Mouse (Mus musculus) cerebral cortex, adult 2 months (tissue): ENCODE measurements around the gene Ctsd.

Experiments
- WGBS: fragments of 180-500 bp; shearing (Covaris S2); methylation state at CpG from one replicate; pipeline ENCODE4 v1.1.7; 2018; 5-methylcytosine and 5-hydroxymethylcytosine counted together

Ctsd gene

GRCm38 (mm10) chr7:142334246-142334645, 53.6 kb downstream of the Ctsd start:
- 5% methylated on average over 3 of the region's 3 CpGs for WGBS

GRCm38 (mm10) chr7:142332741-142333140, 55.1 kb downstream of the Ctsd start:
- 91% methylated on average over 5 of the region's 9 CpGs for WGBS

GRCm38 (mm10) chr7:142331281-142331680, 56.6 kb downstream of the Ctsd start:
- 93% methylated on average over 4 of the region's 4 CpGs for whole genome bisulfite sequencing

- WGBS, result 79% methylated on average over 9 of the region's 9 CpGs
Measured at GRCm38 (mm10) chr7:142330271-142330724, 57.5 kb downstream of the Ctsd start.

GRCm38 (mm10) chr7:142328507-142328906, 59.3 kb downstream of the Ctsd start:
- WGBS, result 92% methylated on average over 3 of the region's 3 CpGs

- WGBS, result 83% methylated on average over 9 of the region's 9 CpGs
Measured at GRCm38 (mm10) chr7:142326714-142327445, 61.0 kb downstream of the Ctsd start.
